Mouse (Mus musculus): ENCODE data around the gene Brinp2. TPM values are rescaled to one million over a fixed set of nuclear protein-coding genes. Genes with fewer than 3 reads are reported as not detected.

Brinp2 gene
- polyA plus RNA-seq, 1 experiment = not detected

- no peaks in the 10 kb centered on the region for H3K27me3 ChIP-seq (ENCODE audit: control insufficient read depth, insufficient read depth, insufficient read length)
Measured at GRCm38 (mm10) chr1:158228687-158229224, 127.4 kb downstream of the Brinp2 start.

GRCm38 (mm10) chr1:158227239-158227638 is 128.9 kb downstream of the Brinp2 start:
- Histone ChIP-seq H3ac (ENCODE audit: control insufficient read depth, insufficient read length) (no peak overlapping the region), H3K79me2 (ENCODE audit: control insufficient read depth, insufficient read depth) (no peaks in the 10 kb centered on the region), H3K36me3 (ENCODE audit: control insufficient read depth, insufficient read depth) (no peaks in the 10 kb centered on the region), H3K4me3 (no peak overlapping the region), H3K4me2 (ENCODE audit: low read depth) (no peak overlapping the region), H3K27me3 (ENCODE audit: control insufficient read depth, insufficient read depth, insufficient read length) (no peaks in the 10 kb centered on the region)
- TF ChIP-seq MYOG (IDR thresholded peaks at IDR 0.05; ENCODE audit: control insufficient read depth in 1 of 3, insufficient read depth in 1 of 3, insufficient read length in 2 of 3, low read depth in 2 of 3) (peak in 1 of 3 experiments; percentile 28), POLR2AphosphoS2 (IDR thresholded peaks at IDR 0.05; ENCODE audit: insufficient read length, low read depth) (no peak), MYOD1 (IDR thresholded peaks at IDR 0.05; ENCODE audit: control insufficient read depth in 1 of 3, insufficient read length in 2 of 3, low read depth in 2 of 3) (peak in 1 of 3 experiments; percentile 32)

More at GRCm38 (mm10) chr1:158228687-158229224, 127.4 kb downstream of the Brinp2 start:
- H3ac ChIP-seq (ENCODE audit: control insufficient read depth, insufficient read length) = no peak overlapping the region
- H3K4me3 ChIP-seq = no peak overlapping the region
- H3K36me3 ChIP-seq (ENCODE audit: control insufficient read depth, insufficient read depth) = no peaks in the 10 kb centered on the region
- H3K4me2 ChIP-seq (ENCODE audit: low read depth) = no peak overlapping the region
- H3K79me2 ChIP-seq (ENCODE audit: control insufficient read depth, insufficient read depth) = no peaks in the 10 kb centered on the region
- TF ChIP-seq POLR2AphosphoS2 (IDR thresholded peaks at IDR 0.05; ENCODE audit: insufficient read length, low read depth) (no peak), TCF12 (IDR thresholded peaks at IDR 0.05; ENCODE audit: insufficient read depth, poor library complexity, severe bottlenecking) (no peak), SRF (IDR thresholded peaks at IDR 0.05; ENCODE audit: control insufficient read depth, insufficient read length, low read depth) (no peak), REST (IDR thresholded peaks at IDR 0.05; ENCODE audit: insufficient read depth, insufficient read length) (no peak), POLR2A (IDR thresholded peaks at IDR 0.05; ENCODE audit: insufficient read length, low read depth) (no peak), E2F4 (IDR thresholded peaks at IDR 0.05; ENCODE audit: insufficient read depth) (no peak), CEBPB (IDR thresholded peaks at IDR 0.05; ENCODE audit: insufficient read depth, poor library complexity, severe bottlenecking) (no peak), MAX (IDR thresholded peaks at IDR 0.05; ENCODE audit: low read depth) (no peak), USF1 (IDR thresholded peaks at IDR 0.05; ENCODE audit: low read depth) (no peak), MYOD1 (IDR thresholded peaks at IDR 0.05; ENCODE audit: control insufficient read depth in 1 of 3, insufficient read length in 2 of 3, low read depth in 2 of 3) (no peak), MYOG (IDR thresholded peaks at IDR 0.05; ENCODE audit: control insufficient read depth in 1 of 3, insufficient read depth in 1 of 3, insufficient read length in 2 of 3, low read depth in 2 of 3) (no peak), TCF3 (IDR thresholded peaks at IDR 0.05; ENCODE audit: insufficient read length, low read depth) (no peak)

- H3K36me3 ChIP-seq (ENCODE audit: control insufficient read depth, insufficient read depth) = no peaks in the 10 kb centered on the region
- TF ChIP-seq MYOG (IDR thresholded peaks at IDR 0.05; ENCODE audit: control insufficient read depth in 1 of 3, insufficient read depth in 1 of 3, insufficient read length in 2 of 3, low read depth in 2 of 3) (no peak), TCF3 (IDR thresholded peaks at IDR 0.05; ENCODE audit: insufficient read length, low read depth) (no peak), POLR2A (IDR thresholded peaks at IDR 0.05; ENCODE audit: insufficient read length, low read depth) (no peak), REST (IDR thresholded peaks at IDR 0.05; ENCODE audit: insufficient read depth, insufficient read length) (no peak), USF1 (IDR thresholded peaks at IDR 0.05; ENCODE audit: low read depth) (no peak), TCF12 (IDR thresholded peaks at IDR 0.05; ENCODE audit: insufficient read depth, poor library complexity, severe bottlenecking) (no peak), POLR2AphosphoS2 (IDR thresholded peaks at IDR 0.05; ENCODE audit: insufficient read length, low read depth) (no peak), MAX (IDR thresholded peaks at IDR 0.05; ENCODE audit: low read depth) (no peak), CEBPB (IDR thresholded peaks at IDR 0.05; ENCODE audit: insufficient read depth, poor library complexity, severe bottlenecking) (no peak), E2F4 (IDR thresholded peaks at IDR 0.05; ENCODE audit: insufficient read depth) (no peak), MYOD1 (IDR thresholded peaks at IDR 0.05; ENCODE audit: control insufficient read depth in 1 of 3, insufficient read length in 2 of 3, low read depth in 2 of 3) (no peak), SRF (IDR thresholded peaks at IDR 0.05; ENCODE audit: control insufficient read depth, insufficient read length, low read depth) (no peak)
- no peak overlapping the region for H3K4me3 ChIP-seq
- no peaks in the 10 kb centered on the region for H3K27me3 ChIP-seq (ENCODE audit: control insufficient read depth, insufficient read depth, insufficient read length)
- H3ac ChIP-seq (ENCODE audit: control insufficient read depth, insufficient read length) = no peak overlapping the region
- H3K4me2 ChIP-seq (ENCODE audit: low read depth) = no peak overlapping the region
- H3K79me2 ChIP-seq (ENCODE audit: control insufficient read depth, insufficient read depth) = no peaks in the 10 kb centered on the region
Measured at GRCm38 (mm10) chr1:158226689-158227088, 129.4 kb downstream of the Brinp2 start.

- Histone ChIP-seq H3K27me3 (ENCODE audit: control insufficient read depth, insufficient read depth, insufficient read length) (no peaks in the 10 kb centered on the region), H3K36me3 (ENCODE audit: control insufficient read depth, insufficient read depth) (no peaks in the 10 kb centered on the region), H3ac (ENCODE audit: control insufficient read depth, insufficient read length) (no peak overlapping the region), H3K4me3 (no peak overlapping the region), H3K4me2 (ENCODE audit: low read depth) (no peak overlapping the region), H3K79me2 (ENCODE audit: control insufficient read depth, insufficient read depth) (no peaks in the 10 kb centered on the region)
- TF ChIP-seq CEBPB (IDR thresholded peaks at IDR 0.05; ENCODE audit: insufficient read depth, poor library complexity, severe bottlenecking) (no peak), MAX (IDR thresholded peaks at IDR 0.05; ENCODE audit: low read depth) (no peak), TCF3 (IDR thresholded peaks at IDR 0.05; ENCODE audit: insufficient read length, low read depth) (no peak), E2F4 (IDR thresholded peaks at IDR 0.05; ENCODE audit: insufficient read depth) (no peak)
Measured at GRCm38 (mm10) chr1:158221048-158221447, 135.1 kb downstream of the Brinp2 start.

- no peak overlapping the region for H3K4me2 ChIP-seq (ENCODE audit: low read depth)
- H3ac ChIP-seq (ENCODE audit: control insufficient read depth, insufficient read length) = no peak overlapping the region
- no peaks in the 10 kb centered on the region for H3K27me3 ChIP-seq (ENCODE audit: control insufficient read depth, insufficient read depth, insufficient read length)
- no peak for TF ChIP-seq CEBPB (IDR thresholded peaks at IDR 0.05; ENCODE audit: insufficient read depth, poor library complexity, severe bottlenecking)
- no peak for TF ChIP-seq E2F4 (IDR thresholded peaks at IDR 0.05; ENCODE audit: insufficient read depth)
- TF ChIP-seq MAX (IDR thresholded peaks at IDR 0.05; ENCODE audit: low read depth) = no peak
- TF ChIP-seq MYOG (IDR thresholded peaks at IDR 0.05; ENCODE audit: control insufficient read depth in 1 of 3, insufficient read depth in 1 of 3, insufficient read length in 2 of 3, low read depth in 2 of 3) = no peak
- TF ChIP-seq SRF (IDR thresholded peaks at IDR 0.05; ENCODE audit: control insufficient read depth, insufficient read length, low read depth) = no peak
- no peak for TF ChIP-seq TCF12 (IDR thresholded peaks at IDR 0.05; ENCODE audit: insufficient read depth, poor library complexity, severe bottlenecking)
- no peak for TF ChIP-seq REST (IDR thresholded peaks at IDR 0.05; ENCODE audit: insufficient read depth, insufficient read length)
- TF ChIP-seq USF1 (IDR thresholded peaks at IDR 0.05; ENCODE audit: low read depth) = no peak
- no peak for TF ChIP-seq TCF3 (IDR thresholded peaks at IDR 0.05; ENCODE audit: insufficient read length, low read depth)
- no peak for TF ChIP-seq POLR2AphosphoS2 (IDR thresholded peaks at IDR 0.05; ENCODE audit: insufficient read length, low read depth)
- no peak for TF ChIP-seq MYOD1 (IDR thresholded peaks at IDR 0.05; ENCODE audit: control insufficient read depth in 1 of 3, insufficient read length in 2 of 3, low read depth in 2 of 3)
- no peak for TF ChIP-seq POLR2A (IDR thresholded peaks at IDR 0.05; ENCODE audit: insufficient read length, low read depth)
- no peak overlapping the region for H3K4me3 ChIP-seq
- H3K36me3 ChIP-seq (ENCODE audit: control insufficient read depth, insufficient read depth) = no peaks in the 10 kb centered on the region
- H3K79me2 ChIP-seq (ENCODE audit: control insufficient read depth, insufficient read depth) = no peaks in the 10 kb centered on the region
Measured at GRCm38 (mm10) chr1:158220148-158220547, 136.0 kb downstream of the Brinp2 start.

Measured in myocyte (in vitro differentiated cells).